Mouse (Mus musculus): ENCODE data around the gene Gm10563. TPM values are rescaled to one million over a fixed set of nuclear protein-coding genes. Genes with fewer than 3 reads are reported as not detected.

The Gm10563 gene
- total RNA-seq, 2 experiments from 2014 or later, result not detected

DNA sequence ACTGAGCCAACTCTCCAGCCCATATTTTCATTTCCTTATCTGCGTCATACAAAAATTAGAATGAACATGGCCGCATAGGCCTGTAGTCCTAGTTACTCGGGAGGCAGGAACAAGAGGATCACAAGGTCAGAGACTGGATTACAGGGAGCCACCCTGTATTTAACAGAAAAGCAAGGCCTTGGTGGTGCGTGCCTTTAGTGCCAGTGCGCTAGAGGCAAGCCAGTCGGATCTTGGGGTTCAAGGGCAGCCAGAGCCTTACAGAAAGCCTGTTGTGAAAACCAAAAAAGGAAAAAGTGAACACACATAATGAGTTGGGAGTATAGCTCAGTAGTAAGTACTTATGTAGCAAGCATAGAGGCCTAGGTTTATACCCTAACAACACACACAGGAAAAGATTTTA, 75.4 kb downstream of the Gm10563 start:
- intact Hi-C loops (cut with DNase I), result loop anchor here (5.0 kb wide), 1 partner anchor 203 kb away; no protein-coding TSS in a partner anchor
- DNase-seq, result no peak

DNA sequence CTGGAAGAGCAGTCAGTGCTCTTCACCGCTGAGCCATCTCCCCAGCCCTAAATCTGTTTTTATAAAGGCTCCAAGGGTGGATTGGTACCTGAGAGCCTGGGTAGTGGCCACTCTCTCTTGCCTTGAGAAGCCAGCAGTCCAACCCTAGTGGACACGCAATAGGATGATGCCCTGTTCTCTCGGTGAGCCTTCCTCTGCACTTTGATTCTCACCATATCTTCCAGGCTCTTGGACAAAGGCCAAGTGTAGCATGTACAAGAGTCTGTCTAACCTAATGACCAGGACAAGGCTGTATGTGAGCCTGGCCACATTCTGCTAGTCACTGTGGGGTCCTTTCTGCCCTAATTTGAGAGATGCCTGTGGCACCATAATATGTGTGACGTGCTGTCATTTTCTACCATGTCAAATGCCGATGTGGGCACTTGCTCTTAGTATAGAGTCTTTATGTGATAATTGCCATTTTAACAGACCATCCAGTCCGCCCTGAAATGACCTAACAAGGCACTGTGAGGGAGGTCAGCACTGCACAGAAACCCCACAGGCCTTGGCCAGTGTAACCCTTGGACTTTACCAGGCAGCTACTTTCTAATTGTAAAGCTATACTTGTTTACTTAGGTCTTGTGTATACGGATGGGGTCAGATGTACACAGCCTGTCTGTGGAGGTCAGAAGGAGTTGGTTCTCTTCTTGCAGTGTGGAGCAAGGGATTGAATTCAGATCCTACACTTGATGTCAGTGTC, 76.4 kb downstream of the Gm10563 start:
- intact Hi-C loops (cut with DNase I), result loop anchor here (1.0 to 5.0 kb wide), 2 partner anchors 88 to 202 kb away; no protein-coding TSS in a partner anchor
- DNase-seq, result no peak

DNA sequence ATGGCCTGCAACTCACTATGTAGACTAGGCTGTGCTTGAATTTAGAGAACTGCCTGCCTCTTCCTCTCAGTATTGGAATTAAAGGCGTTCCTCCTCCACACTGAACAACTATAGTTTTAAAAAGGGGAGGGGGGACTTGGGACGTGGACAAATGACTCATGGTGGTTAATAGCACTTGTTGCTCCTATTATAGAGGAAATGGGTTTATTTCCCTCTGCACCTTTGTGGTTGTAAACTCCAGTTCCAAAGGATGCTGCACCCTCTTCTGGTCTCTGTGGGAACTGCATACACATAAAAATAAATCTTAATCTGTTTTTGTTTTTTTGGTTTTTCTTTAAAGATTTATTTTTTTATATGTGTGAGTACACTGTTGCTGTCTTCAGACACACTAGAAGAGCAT, 77.0 kb downstream of the Gm10563 start:
- peak in 1 of 2 experiments; percentile 30 for DNase-seq
- intact Hi-C loops (cut with DNase I), result loop anchor here (1.0 to 5.0 kb wide), 2 partner anchors 87 to 201 kb away; no protein-coding TSS in a partner anchor

DNA sequence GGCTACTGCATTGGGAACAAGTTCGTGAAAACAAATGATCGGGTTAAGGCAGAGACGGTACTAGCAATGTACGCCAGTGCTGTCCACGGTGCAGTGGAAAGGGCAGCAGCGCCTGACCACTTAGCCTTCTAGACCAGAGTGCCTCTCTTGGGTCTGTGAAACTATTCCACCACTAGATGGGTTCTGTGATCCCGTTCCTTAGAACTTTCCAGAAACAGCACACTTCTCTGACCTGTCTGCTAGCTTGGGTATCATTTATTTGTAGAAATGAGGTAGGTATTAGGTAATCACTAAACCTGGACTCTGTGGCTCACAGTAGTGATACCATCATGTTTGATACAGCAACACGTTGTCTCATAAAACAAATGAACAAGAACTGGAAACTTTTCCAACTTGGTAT, 78.7 kb downstream of the Gm10563 start:
- intact Hi-C loops (cut with DNase I), result loop anchor here (5.0 kb wide), 1 partner anchor 199 kb away; no protein-coding TSS in a partner anchor
- DNase-seq, result no peak

Other genes with a start within 250 kb of the Gm10563 start
- not detected for gene Gabrd, start 247.3 kb downstream of the Gm10563 start, total RNA-seq (2021)
- under 1 TPM; 0.19 to 0.22 TPM for gene Cfap74, start 236.2 kb downstream of the Gm10563 start, total RNA-seq (2021)
- 1 to 10 TPM; 4.5 to 10.0 TPM for gene Tmem52, start 176.3 kb downstream of the Gm10563 start, total RNA-seq (2021)
- gene Gnb1, start 154.0 kb downstream of the Gm10563 start, total RNA-seq (2021), result 100 to 1,000 TPM; 176 to 187 TPM
- gene Nadk, start 83.0 kb downstream of the Gm10563 start, total RNA-seq (2021), result 10 to 100 TPM; 26.2 to 28.1 TPM
- 1 to 10 TPM; 6.7 to 8.1 TPM for gene Slc35e2, start 44.0 kb downstream of the Gm10563 start, total RNA-seq (2021)
- 10 to 100 TPM; 32.1 to 34.2 TPM for gene Cdk11b, start 20.6 kb downstream of the Gm10563 start, total RNA-seq (2021)
- gene Mmp23, start 8.0 kb upstream of the Gm10563 start, total RNA-seq (2021), result 10 to 100 TPM in 1 of 2 experiments, 1 to 10 TPM in 1; 9.3 to 10.5 TPM
- 10 to 100 TPM; 25.3 to 29.9 TPM for gene Mib2, start 23.8 kb upstream of the Gm10563 start, total RNA-seq (2021)
- 1 to 10 TPM; 1.2 to 1.6 TPM for gene Fndc10, start 48.9 kb upstream of the Gm10563 start, total RNA-seq (2021)
- 10 to 100 TPM; 43.5 to 45.6 TPM for gene Ssu72, start 59.4 kb upstream of the Gm10563 start, total RNA-seq (2021)
- gene Tmem240, start 89.4 kb upstream of the Gm10563 start, total RNA-seq (2021), result under 1 TPM; 0.19 to 0.42 TPM
- gene Atad3a, start 115.7 kb upstream of the Gm10563 start, total RNA-seq (2021), result 10 to 100 TPM; 45.1 to 45.9 TPM
- 1 to 10 TPM; 6.6 to 7.9 TPM for gene Vwa1, start 129.3 kb upstream of the Gm10563 start, total RNA-seq (2021)
- gene Tmem88b, start 140.5 kb upstream of the Gm10563 start, total RNA-seq (2021), result 1 to 10 TPM in 1 of 2 experiments, under 1 TPM in 1; 0.64 to 1.3 TPM
- gene Ankrd65, start 145.0 kb upstream of the Gm10563 start, total RNA-seq (2021), result not detected
- gene Mrpl20, start 157.5 kb upstream of the Gm10563 start, total RNA-seq (2021), result 10 to 100 TPM; 77.8 to 81.1 TPM
- 10 to 100 TPM; 31.0 to 34.0 TPM for gene Ccnl2, start 167.1 kb upstream of the Gm10563 start, total RNA-seq (2021)
- gene Aurkaip1, start 185.9 kb upstream of the Gm10563 start, total RNA-seq (2021), result 100 to 1,000 TPM; 114 to 116 TPM
- gene Mxra8, start 194.3 kb upstream of the Gm10563 start, total RNA-seq (2021), result 10 to 100 TPM; 27.4 to 33.7 TPM
- gene Dvl1, start 202.0 kb upstream of the Gm10563 start, total RNA-seq (2021), result 10 to 100 TPM; 46.2 to 54.2 TPM
- gene Tas1r3, start 218.0 kb upstream of the Gm10563 start, total RNA-seq (2021), result under 1 TPM; 0.27 to 0.28 TPM
- 10 to 100 TPM in 1 of 2 experiments, 1 to 10 TPM in 1; 9.5 to 11.7 TPM for gene Cptp, start 224.0 kb upstream of the Gm10563 start, total RNA-seq (2021)
- gene Ints11, start 224.1 kb upstream of the Gm10563 start, total RNA-seq (2021), result 10 to 100 TPM; 15.7 to 18.8 TPM
- 10 to 100 TPM; 12.7 to 13.1 TPM for gene Pusl1, start 246.4 kb upstream of the Gm10563 start, total RNA-seq (2021)
- gene Acap3, start 246.4 kb upstream of the Gm10563 start, total RNA-seq (2021), result 10 to 100 TPM; 12.0 to 12.2 TPM